Mouse (Mus musculus) 3134 (cell line): Measurements from ENCODE around the gene Cdkl4.

Experiments used
- DNase-seq: peaks from one replicate; pipeline ENCODE4 v3.0.0-alpha.2; 2011; ENCODE audit warnings: low spot score; ENCODE audit not compliant: insufficient read length; ENCODE audit errors: extremely low read depth

Gene Cdkl4

DNA sequence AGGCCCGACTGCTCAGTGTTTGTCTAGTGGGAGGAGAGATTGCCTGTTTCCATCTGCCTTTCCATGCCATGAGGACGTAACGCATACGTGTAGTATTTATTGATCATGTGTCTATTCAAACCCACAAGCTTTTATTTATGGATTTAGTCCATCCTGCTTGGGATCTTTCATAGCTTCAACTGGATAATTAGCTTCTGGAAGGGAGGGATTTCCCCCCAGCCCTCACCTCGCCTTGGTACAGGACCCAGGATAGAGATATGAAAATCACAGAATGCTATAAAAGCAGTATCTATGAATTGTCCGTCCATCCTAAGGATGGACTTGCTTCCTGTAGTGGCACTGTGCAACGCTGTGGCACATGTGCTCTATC lies 96.8 kb downstream of the Cdkl4 start:
- DNase-seq: no peak

DNA sequence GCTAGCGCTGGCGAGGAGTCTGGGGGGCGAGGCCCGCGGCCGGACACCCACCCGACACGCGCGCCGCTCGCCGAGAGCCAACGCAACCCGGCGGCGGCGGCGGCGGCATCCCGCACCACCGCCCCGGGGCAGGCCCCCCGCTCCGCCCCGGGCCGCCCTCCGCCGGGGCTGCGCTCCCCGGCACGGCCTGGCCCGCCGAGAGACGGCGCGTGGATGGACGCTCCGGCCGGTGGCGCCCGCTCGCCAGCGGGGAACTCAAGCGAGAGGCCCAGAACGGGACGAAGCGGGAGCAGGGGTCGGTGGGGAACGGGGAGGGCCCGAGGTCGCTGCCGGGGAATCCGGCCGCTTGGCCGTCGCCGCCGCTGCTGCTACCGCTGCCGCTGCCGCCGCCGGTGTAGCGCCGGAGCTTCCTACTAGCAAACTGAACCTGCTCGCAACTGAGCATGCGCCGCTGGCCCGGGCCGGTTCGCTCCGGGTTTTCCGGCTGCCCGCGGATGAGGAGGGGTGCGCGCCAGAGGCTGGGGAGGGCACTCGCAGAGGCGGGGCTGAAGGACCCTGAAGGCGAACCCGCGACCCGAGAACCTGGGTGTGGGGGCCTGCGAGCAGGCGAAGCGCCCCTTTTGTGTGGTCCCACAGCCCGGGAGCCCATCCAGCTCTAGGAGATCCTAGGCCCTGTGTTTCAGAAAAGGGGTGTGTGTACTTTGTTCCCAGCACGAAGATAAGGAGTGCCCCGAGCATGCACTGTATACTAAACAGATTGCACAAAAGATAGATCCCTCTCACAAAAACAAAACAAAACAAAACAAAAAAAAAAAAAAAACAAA lies 97.4 kb downstream of the Cdkl4 start, which contains the start of gene Sos1:
Gene Sos1, minus strand, starts transcription at position 423 of the 824 bp plus-strand sequence.
- peak; percentile 92 for DNase-seq

DNA sequence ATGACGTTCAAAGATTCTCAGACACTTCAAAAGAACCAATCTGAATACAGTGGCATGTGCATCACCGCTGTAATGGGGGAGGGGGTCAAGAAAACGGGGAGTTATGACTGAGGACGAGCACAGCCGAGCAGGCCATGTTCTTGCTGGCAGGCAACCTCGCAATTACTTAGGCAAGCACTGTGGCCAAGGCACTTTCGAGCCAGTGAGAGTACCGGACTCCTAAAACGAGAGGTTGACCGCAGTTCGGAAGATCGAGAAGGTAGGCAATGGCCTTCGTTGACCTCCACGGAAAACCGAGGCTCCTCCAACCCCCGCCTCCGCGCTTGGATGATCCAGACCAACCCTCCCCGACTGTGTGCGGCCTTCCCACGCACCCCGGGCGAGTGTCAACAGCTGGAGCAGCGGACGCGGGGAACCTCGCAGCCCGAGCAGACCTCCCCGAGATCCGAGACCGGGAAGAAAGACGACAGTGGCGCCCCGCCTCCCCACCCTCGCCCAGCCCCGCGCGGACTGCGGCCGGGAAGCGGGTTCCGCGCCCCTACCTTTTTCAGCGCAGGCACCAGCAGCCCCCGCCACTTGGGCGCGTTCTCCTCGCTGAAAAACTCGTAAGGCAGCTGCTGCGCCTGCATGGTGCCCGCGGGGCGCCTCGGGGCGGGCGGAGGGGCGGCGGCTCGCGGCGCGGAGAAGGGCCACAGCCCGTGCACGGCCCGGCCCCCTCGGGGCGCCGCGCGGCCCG lies 98.2 kb downstream of the Cdkl4 start:
- DNase-seq: peak; percentile 81

DNA sequence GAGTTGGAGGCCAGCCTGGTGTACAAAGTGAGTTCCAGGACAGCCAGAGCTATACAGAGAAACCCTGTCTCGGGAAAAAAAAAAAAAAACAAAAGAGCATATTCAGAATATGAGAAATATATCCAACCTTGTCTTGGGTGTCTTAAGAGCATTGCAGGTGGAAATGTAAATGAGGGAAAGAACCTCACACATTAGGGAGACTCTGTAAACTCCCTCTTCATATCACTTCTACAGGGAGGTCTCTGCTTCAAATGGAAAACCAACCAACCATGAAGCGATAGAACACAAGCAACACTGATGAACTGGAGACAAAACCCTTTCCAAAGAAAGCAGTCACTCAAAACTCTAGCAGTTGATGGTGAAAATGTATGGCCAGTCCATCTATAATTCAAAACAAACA lies 99.9 kb downstream of the Cdkl4 start:
- no peak for DNase-seq

DNA sequence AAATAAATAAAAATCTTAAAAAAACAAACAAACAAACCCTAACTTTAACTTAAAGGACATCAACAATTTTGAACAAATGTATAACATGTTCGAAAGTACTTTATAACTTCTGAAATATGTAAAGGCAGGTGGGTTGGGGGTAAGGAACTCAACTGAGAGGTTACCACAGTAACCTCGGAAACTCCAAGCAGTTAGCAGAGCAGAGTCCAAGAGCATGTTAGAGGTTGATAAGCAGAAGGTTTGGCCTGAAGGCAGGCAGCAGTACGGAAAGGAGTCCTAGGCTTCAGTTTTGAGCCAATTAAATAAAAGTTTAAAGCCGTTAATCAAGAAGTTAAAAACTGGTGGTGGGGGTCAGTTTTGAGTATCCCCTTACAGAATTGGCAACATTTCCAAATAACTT lies 101.1 kb downstream of the Cdkl4 start:
- DNase-seq: no peak
